Mouse (Mus musculus) CH12.LX (cell line): ENCODE data around the gene Gm28038. TPM values are rescaled to one million over a fixed set of nuclear protein-coding genes. Genes with fewer than 3 reads are reported as not detected.

Experiments
- DNase-seq: peaks from one replicate; pipeline ENCODE4 v3.0.0-alpha.2; 2013; ENCODE audit errors: extremely low read depth
- H3K27ac ChIP-seq: 2 replicates; pipeline ENCODE4 v1.5.1; 2012; ENCODE audit warnings: low read depth, mild to moderate bottlenecking, control low read depth, moderate library complexity; ENCODE audit not compliant: insufficient read depth
- H3K27me3 ChIP-seq: replicated peaks from 2 replicates; pipeline ENCODE3; 2012; ENCODE audit warnings: inconsistent platforms
- H3K36me3 ChIP-seq, 2 experiments: replicated peaks in 1 of 2; 2 replicates each; pipeline versions ENCODE3 to v1.6.1; 2012; ENCODE audit warnings: inconsistent platforms in 1 of 2, low read length in 1 of 2, mild to moderate bottlenecking in 1 of 2, mixed read lengths in 1 of 2, moderate library complexity in 1 of 2; ENCODE audit not compliant: control insufficient read depth in 1 of 2, insufficient read depth in 1 of 2
- H3K4me1 ChIP-seq, 2 experiments: 2 replicates each; pipeline ENCODE4 v1.6.1; 2012; ENCODE audit warnings: inconsistent platforms in 1 of 2, moderate library complexity in 1 of 2; ENCODE audit not compliant: insufficient read depth in 2 of 2, control insufficient read depth in 1 of 2
- H3K4me2 ChIP-seq: 2 replicates; pipeline ENCODE4 v1.6.1; 2012; ENCODE audit warnings: low read depth, mild to moderate bottlenecking, control low read depth; ENCODE audit not compliant: poor library complexity, insufficient read depth, severe bottlenecking
- H3K4me3 ChIP-seq, 3 experiments: fragments of 150-350 bp in 1 of 3; sonication (generic) in 1 of 3; replicated peaks in 1 of 3; 2 replicates each; pipeline versions ENCODE3 to v1.5.1; 2011 to 2012; ENCODE audit warnings: low read depth in 2 of 3, low read length in 2 of 3, mild to moderate bottlenecking in 2 of 3, moderate library complexity in 2 of 3, control low read depth in 1 of 3, improper control_type of control experiment in 1 of 3, inconsistent platforms in 1 of 3, mixed read lengths in 1 of 3; ENCODE audit not compliant: poor library complexity in 1 of 3
- H3K79me2 ChIP-seq: replicated peaks from 2 replicates; pipeline ENCODE4 v1.6.1; 2012; ENCODE audit warnings: mild to moderate bottlenecking, moderate library complexity; ENCODE audit not compliant: control insufficient read depth, poor library complexity, insufficient read depth, severe bottlenecking; ENCODE audit errors: extremely low read depth
- H3K9ac ChIP-seq: 2 replicates; pipeline ENCODE4 v1.6.1; 2012; ENCODE audit warnings: low read depth, mild to moderate bottlenecking, control low read depth, moderate library complexity; ENCODE audit not compliant: insufficient read depth
- H3K9me3 ChIP-seq: replicated peaks from 2 replicates; pipeline ENCODE3; 2012; ENCODE audit warnings: low read length, inconsistent platforms, mixed read lengths
- CHD1 ChIP-seq: IDR thresholded peaks from 2 replicates; pipeline ENCODE4 v1.6.1; 2012; ENCODE audit warnings: low read depth, low read length, improper control_type of control experiment, inconsistent platforms
- CHD2 ChIP-seq: IDR thresholded peaks from 2 replicates; pipeline ENCODE4 v1.6.1; 2011; ENCODE audit warnings: low read length, improper control_type of control experiment
- CTCF ChIP-seq, 2 experiments: IDR thresholded peaks in 1 of 2; conservative IDR thresholded peaks in 1 of 2; 2 replicates each; pipeline ENCODE4 v1.5.1; 2011 to 2012; ENCODE audit warnings: low read depth in 2 of 2, low read length in 2 of 2, improper control_type of control experiment in 1 of 2, inconsistent platforms in 1 of 2, mild to moderate bottlenecking in 1 of 2, moderate library complexity in 1 of 2
- ELF1 ChIP-seq: IDR thresholded peaks from 2 replicates; pipeline ENCODE4 v1.6.1; 2014; ENCODE audit warnings: low read depth, mild to moderate bottlenecking, inconsistent platforms, low read length, improper control_type of control experiment
- ETS1 ChIP-seq: conservative IDR thresholded peaks from 2 replicates; pipeline ENCODE4 v1.6.1; 2012; ENCODE audit warnings: low read depth, mild to moderate bottlenecking, inconsistent platforms, low read length, improper control_type of control experiment, moderate library complexity
- GABPA ChIP-seq: IDR thresholded peaks from 2 replicates; pipeline ENCODE4 v1.6.1; 2012; ENCODE audit warnings: low read depth, low read length, improper control_type of control experiment, inconsistent platforms; ENCODE audit not compliant: insufficient replicate concordance
- JUND ChIP-seq: conservative IDR thresholded peaks from 2 replicates; pipeline ENCODE4 v1.6.1; 2011; ENCODE audit warnings: low read depth, low read length, improper control_type of control experiment
- MAFK ChIP-seq: IDR thresholded peaks from 2 replicates; pipeline ENCODE4 v1.6.1; 2011; ENCODE audit warnings: low read length, improper control_type of control experiment; ENCODE audit not compliant: insufficient replicate concordance
- MEF2A ChIP-seq: IDR thresholded peaks from 2 replicates; pipeline ENCODE4 v1.6.1; 2014; ENCODE audit warnings: low read depth, mild to moderate bottlenecking, inconsistent platforms, low read length, improper control_type of control experiment, borderline replicate concordance
- MXI1 ChIP-seq: IDR thresholded peaks from 2 replicates; pipeline ENCODE4 v1.6.1; 2011; ENCODE audit warnings: mild to moderate bottlenecking, low read depth, low read length, improper control_type of control experiment
- NELFE ChIP-seq: IDR thresholded peaks from 2 replicates; pipeline ENCODE4 v1.6.1; 2011; ENCODE audit warnings: low read depth, low read length, improper control_type of control experiment
- NRF1 ChIP-seq: IDR thresholded peaks from 2 replicates; pipeline ENCODE4 v1.6.1; 2014; ENCODE audit warnings: low read depth, mild to moderate bottlenecking, inconsistent platforms, low read length, improper control_type of control experiment, moderate library complexity
- PAX5 ChIP-seq: IDR thresholded peaks from 2 replicates; pipeline ENCODE4 v1.6.1; 2012; ENCODE audit warnings: low read length, inconsistent platforms, mixed read lengths
- POLR2A ChIP-seq: IDR thresholded peaks from 2 replicates; pipeline ENCODE4 v1.6.1; 2011; ENCODE audit warnings: low read depth, mild to moderate bottlenecking, improper control_type of control experiment, low read length
- POLR2AphosphoS2 ChIP-seq: IDR thresholded peaks from 2 replicates; pipeline ENCODE4 v1.6.1; 2011; ENCODE audit warnings: low read depth, low read length, improper control_type of control experiment
- RAD21 ChIP-seq: IDR thresholded peaks from 2 replicates; pipeline ENCODE4 v1.6.1; 2011; ENCODE audit warnings: low read depth, mild to moderate bottlenecking, low read length, improper control_type of control experiment, moderate library complexity
- RCOR1 ChIP-seq: conservative IDR thresholded peaks from 2 replicates; pipeline ENCODE4 v1.6.1; 2012; ENCODE audit warnings: low read depth, mild to moderate bottlenecking, inconsistent platforms, low read length, improper control_type of control experiment
- SIN3A ChIP-seq: IDR thresholded peaks from 2 replicates; pipeline ENCODE4 v1.6.1; 2012; ENCODE audit warnings: low read length, improper control_type of control experiment, inconsistent platforms
- TBP ChIP-seq: conservative IDR thresholded peaks from 2 replicates; pipeline ENCODE4 v1.6.1; 2011; ENCODE audit warnings: low read depth, low read length, improper control_type of control experiment
- ZC3H11A ChIP-seq: IDR thresholded peaks from 2 replicates; pipeline ENCODE4 v1.6.1; 2012; ENCODE audit warnings: low read depth, mild to moderate bottlenecking, inconsistent platforms, low read length, improper control_type of control experiment
- ZKSCAN1 ChIP-seq: IDR thresholded peaks from 2 replicates; pipeline ENCODE4 v1.6.1; 2012; ENCODE audit warnings: low read depth, inconsistent platforms, low read length, improper control_type of control experiment, borderline replicate concordance
- ZMIZ1 ChIP-seq: IDR thresholded peaks from 2 replicates; pipeline ENCODE4 v1.6.1; 2012; ENCODE audit warnings: low read depth, mild to moderate bottlenecking, inconsistent platforms, low read length, improper control_type of control experiment
- ZNF384 ChIP-seq: IDR thresholded peaks from 2 replicates; pipeline ENCODE4 v1.6.1; 2012; ENCODE audit warnings: low read depth, low read length, improper control_type of control experiment, inconsistent platforms
- dilution Hi-C: fragments of 300-500 bp; cut with MboI; formaldehyde crosslinking; loops from 2 replicates; pipeline ENCODE4 v1.14.3; 2020; ENCODE audit warnings: low sequenced_read_pairs; ENCODE audit not compliant: extremely low pct_unique_long_range_greater_than_20kb, extremely low pct_ligation_motif_present
- in situ Hi-C: fragments of 300-500 bp; cut with MboI; formaldehyde crosslinking; loops from 3 replicates; pipeline ENCODE4 v1.14.3; 2019; ENCODE audit warnings: low sequenced_read_pairs, low pct_ligation_motif_present, low pct_unique_long_range_greater_than_20kb, mixed read lengths
- polyA plus RNA-seq: library from polyadenylated mRNA; unstranded; fragments of >175 nt; gene quantifications from 2 replicates; pipeline ENCODE4 v1.2.1, GENCODE M21; 2012; ENCODE audit warnings: low read depth; ENCODE audit not compliant: insufficient read length
- total RNA-seq, 2 experiments: library from RNA; depleted of rRNA; stranded (reverse); fragments of 300-350 nt in 1 of 2; fragments of >200 nt in 1 of 2; gene quantifications; 2 replicates each; pipeline ENCODE4 v1.2.3; 2012 to 2014

Gm28038 gene
- total and polyA plus RNA-seq, 3 experiments = not detected

GRCm38 (mm10) chr2:30264671-30265519 lies 15.9 kb upstream of the Gm28038 start:
- dilution Hi-C loops = no loop called here
- H3K4me2 ChIP-seq = no peak overlapping the region
- H3K27ac ChIP-seq = 0 out of 2 replicates have a peak overlapping the region, but pooled peaks have one; percentile 17

DNA sequence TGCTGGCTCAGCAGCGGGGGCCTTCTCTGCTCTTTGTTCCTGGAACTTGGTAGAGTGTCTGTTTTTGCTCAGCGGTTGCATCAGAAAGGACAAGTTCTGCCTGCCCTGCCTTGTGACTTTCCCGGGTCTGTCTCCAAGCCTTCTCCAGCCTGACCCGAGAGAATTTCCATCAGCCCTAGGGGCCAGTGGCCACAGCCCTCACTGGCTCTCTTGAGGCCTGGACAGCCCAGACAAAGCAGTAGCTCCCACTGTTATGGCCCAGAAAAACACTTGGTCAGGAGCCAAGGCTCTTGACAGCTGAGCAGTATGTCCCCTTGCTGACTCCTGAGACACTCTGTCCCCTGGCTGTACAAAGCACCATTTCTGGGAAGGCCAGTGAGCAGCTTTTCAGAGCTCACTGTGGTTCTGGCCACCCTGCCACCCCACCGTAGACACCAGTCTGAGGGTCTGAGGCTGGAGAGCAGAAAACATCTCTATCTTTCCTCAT lies 15.0 kb upstream of the Gm28038 start, which contains the start of gene Phyhd1:
TSS of gene Phyhd1 (plus strand) at position 437 of the 487 bp plus-strand sequence.
- in situ Hi-C loops (no loop called here), dilution Hi-C loops (no loop called here)
- Histone ChIP-seq H3K36me3 (peaks cover 18 to 47% of the 10 kb centered on the region in 2 experiments), H3K9ac (peak within 1 kb of the TSS; percentile 80), H3K9me3 (no peaks in the 10 kb centered on the region), H3K4me1 (peaks cover 31 to 59% of the 10 kb centered on the region in 2 experiments), H3K27ac (peak within 1 kb of the TSS; percentile 83), H3K79me2 (no peaks in the 10 kb centered on the region), H3K4me3 (peak within 1 kb of the TSS; percentile 5 to 46 (median 36)), H3K4me2 (peak within 1 kb of the TSS; percentile 31; the same call in 1 of the 2 replicates), H3K27me3 (no peaks in the 10 kb centered on the region)
- no peak for DNase-seq
- no peak for TF ChIP-seq CTCF (conservative IDR thresholded peaks at IDR 0.05 in 1 of 2, IDR thresholded peaks at IDR 0.05 in 1 of 2; ENCODE audit: low read depth in 2 of 2, low read length in 2 of 2)
- no peak for TF ChIP-seq ZKSCAN1
- no peak for TF ChIP-seq MAFK
- no peak for TF ChIP-seq MEF2A
- TF ChIP-seq TBP = no peak
- no peak for TF ChIP-seq PAX5
- no peak for TF ChIP-seq NRF1
- no peak for TF ChIP-seq RCOR1
- no peak for TF ChIP-seq CHD2
- TF ChIP-seq ZMIZ1 = no peak
- TF ChIP-seq SIN3A = no peak
- TF ChIP-seq RAD21 = no peak
- TF ChIP-seq NELFE = no peak
- no peak for TF ChIP-seq ZNF384
- no peak for TF ChIP-seq POLR2AphosphoS2
- TF ChIP-seq JUND = no peak
- TF ChIP-seq CHD1 = no peak
- no peak for TF ChIP-seq GABPA
- TF ChIP-seq ELF1 = no peak
- TF ChIP-seq MXI1 = no peak

More at GRCm38 (mm10) chr2:30264671-30265519, 15.9 kb upstream of the Gm28038 start:
- H3K36me3 ChIP-seq = peaks cover 18 to 53% of the 10 kb centered on the region in 2 experiments
- H3K4me1 ChIP-seq = peaks cover 31 to 54% of the 10 kb centered on the region in 2 experiments
- TF ChIP-seq ZKSCAN1 = no peak
- no peak for TF ChIP-seq MAFK
- no peak for TF ChIP-seq TBP
- TF ChIP-seq POLR2A = no peak
- TF ChIP-seq CHD2 = no peak
- TF ChIP-seq MEF2A = no peak
- no peak for TF ChIP-seq ETS1
- no peak for TF ChIP-seq ZNF384
- no peak for TF ChIP-seq ZC3H11A
- no peak for TF ChIP-seq CHD1
- TF ChIP-seq, all 38 proteins: peak for 0
- peak overlapping the region; percentile 80 for H3K9ac ChIP-seq
- no peak overlapping the region for H3K4me3 ChIP-seq
- H3K79me2 ChIP-seq = no peaks in the 10 kb centered on the region
- in situ Hi-C loops = no loop called here
- H3K9me3 ChIP-seq = no peaks in the 10 kb centered on the region
- no peaks in the 10 kb centered on the region for H3K27me3 ChIP-seq
- no peak for DNase-seq
